Mouse (Mus musculus): ENCODE measurements around the gene Slc25a21. TPM values are rescaled to one million over a fixed set of nuclear protein-coding genes. Genes with fewer than 3 reads are reported as not detected.

Slc25a21 gene
- polyA plus RNA-seq, 1 experiment from 2014 or later, result not detected

GRCm38 (mm10) chr12:56769421-56769820 lies 427.9 kb downstream of the Slc25a21 start:
- Histone ChIP-seq H3K4me1 (ENCODE audit: control insufficient read depth, insufficient read depth, low read length) (no peaks in the 10 kb centered on the region), H3K27me3 (ENCODE audit: control insufficient read depth, insufficient read depth, low read length) (no peaks in the 10 kb centered on the region), H3K27ac (replicated peaks; ENCODE audit: low read depth, low read length) (no peak overlapping the region), H3K9me3 (ENCODE audit: control insufficient read depth, low read length) (no peaks in the 10 kb centered on the region), H3K4me2 (ENCODE audit: low read length) (no peak overlapping the region), H3K36me3 (ENCODE audit: control insufficient read depth, insufficient read depth, low read length) (no peaks in the 10 kb centered on the region), H3K9ac (replicated peaks; ENCODE audit: low read length) (no peak overlapping the region), H3K4me3 (replicated peaks; ENCODE audit: low read depth, low read length) (no peak overlapping the region)
- ATAC-seq (ENCODE audit: low FRiP score, low TSS enrichment), result no peak
- no peak for DNase-seq
- 80% methylated on average over 5 of the region's 5 CpGs for WGBS

GRCm38 (mm10) chr12:56767474-56767873 lies 429.8 kb downstream of the Slc25a21 start:
- H3K36me3 ChIP-seq (ENCODE audit: control insufficient read depth, insufficient read depth, low read length), result no peaks in the 10 kb centered on the region
- DNase-seq (no peak), ATAC-seq (ENCODE audit: low FRiP score, low TSS enrichment) (no peak)
- WGBS, result 86% methylated on average over 6 of the region's 6 CpGs
- H3K27me3 ChIP-seq (ENCODE audit: control insufficient read depth, insufficient read depth, low read length), result no peaks in the 10 kb centered on the region
- H3K4me3 ChIP-seq (replicated peaks; ENCODE audit: low read depth, low read length), result no peak overlapping the region
- H3K27ac ChIP-seq (replicated peaks; ENCODE audit: low read depth, low read length), result no peak overlapping the region
- H3K4me2 ChIP-seq (ENCODE audit: low read length), result no peak overlapping the region
- no peaks in the 10 kb centered on the region for H3K9me3 ChIP-seq (ENCODE audit: control insufficient read depth, low read length)
- no peaks in the 10 kb centered on the region for H3K4me1 ChIP-seq (ENCODE audit: control insufficient read depth, insufficient read depth, low read length)
- no peak overlapping the region for H3K9ac ChIP-seq (replicated peaks; ENCODE audit: low read length)

DNA sequence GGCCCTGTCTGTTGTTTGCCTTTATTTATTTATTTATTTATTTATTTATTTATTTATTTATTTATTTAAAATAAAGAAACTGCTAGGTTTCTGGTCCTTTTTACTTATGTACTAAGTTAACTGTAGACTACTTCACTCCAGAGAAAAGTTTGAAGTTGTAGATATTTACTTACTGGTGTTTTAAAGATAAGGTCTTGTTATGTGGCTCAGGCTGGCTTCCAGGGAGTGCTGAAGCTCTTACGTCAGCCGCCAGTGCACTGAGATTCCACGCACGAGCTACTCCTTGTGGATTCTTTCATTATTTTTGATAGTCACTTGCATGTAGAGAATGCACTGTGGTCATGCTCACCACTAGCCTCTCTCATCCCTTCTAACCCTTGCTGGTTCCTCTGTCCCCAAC lies 460.2 kb downstream of the Slc25a21 start:
- no peak overlapping the region for H3K27ac ChIP-seq (replicated peaks; ENCODE audit: low read depth, low read length)
- H3K4me1 ChIP-seq (ENCODE audit: control insufficient read depth, insufficient read depth, low read length), result no peaks in the 10 kb centered on the region
- H3K9ac ChIP-seq (replicated peaks; ENCODE audit: low read length), result no peak overlapping the region
- WGBS, result 92% methylated on average over 4 of the region's 4 CpGs
- no peak for ATAC-seq (ENCODE audit: low FRiP score, low TSS enrichment)
- H3K9me3 ChIP-seq (ENCODE audit: control insufficient read depth, low read length), result no peaks in the 10 kb centered on the region
- H3K4me3 ChIP-seq (replicated peaks; ENCODE audit: low read depth, low read length), result no peak overlapping the region
- H3K27me3 ChIP-seq (ENCODE audit: control insufficient read depth, insufficient read depth, low read length), result no peaks in the 10 kb centered on the region
- no peaks in the 10 kb centered on the region for H3K36me3 ChIP-seq (ENCODE audit: control insufficient read depth, insufficient read depth, low read length)
- no peak overlapping the region for H3K4me2 ChIP-seq (ENCODE audit: low read length)
- DNase-seq, result no peak

DNA sequence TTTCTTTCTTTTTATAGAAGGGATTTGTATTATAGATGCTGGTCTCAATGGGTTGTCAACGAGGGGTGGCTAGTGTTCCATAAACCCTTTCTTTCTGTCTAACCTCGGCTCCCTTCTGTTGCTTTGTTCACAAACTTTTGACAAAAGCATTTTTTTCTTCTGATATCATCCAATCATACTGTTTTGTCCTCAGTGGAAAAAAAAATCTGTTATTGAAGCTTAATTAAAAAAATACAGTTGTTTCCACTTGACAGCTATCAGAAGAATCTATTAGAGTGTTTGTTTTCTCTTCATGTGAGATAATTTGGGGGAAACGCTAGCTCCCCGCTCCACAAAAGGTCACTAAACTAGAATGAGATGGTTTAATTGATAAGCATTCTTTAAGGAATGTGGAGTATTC lies 469.6 kb downstream of the Slc25a21 start:
- Histone ChIP-seq H3K27ac (replicated peaks; ENCODE audit: low read depth, low read length) (no peak overlapping the region), H3K4me3 (replicated peaks; ENCODE audit: low read depth, low read length) (no peak overlapping the region), H3K4me1 (ENCODE audit: control insufficient read depth, insufficient read depth, low read length) (no peaks in the 10 kb centered on the region), H3K9me3 (ENCODE audit: control insufficient read depth, low read length) (no peaks in the 10 kb centered on the region), H3K4me2 (ENCODE audit: low read length) (no peak overlapping the region), H3K9ac (replicated peaks; ENCODE audit: low read length) (no peak overlapping the region), H3K36me3 (ENCODE audit: control insufficient read depth, insufficient read depth, low read length) (no peaks in the 10 kb centered on the region), H3K27me3 (ENCODE audit: control insufficient read depth, insufficient read depth, low read length) (no peaks in the 10 kb centered on the region)
- ATAC-seq (ENCODE audit: low FRiP score, low TSS enrichment) (no peak), DNase-seq (no peak)
- WGBS, result 50% methylated on average over 4 of the region's 4 CpGs

DNA sequence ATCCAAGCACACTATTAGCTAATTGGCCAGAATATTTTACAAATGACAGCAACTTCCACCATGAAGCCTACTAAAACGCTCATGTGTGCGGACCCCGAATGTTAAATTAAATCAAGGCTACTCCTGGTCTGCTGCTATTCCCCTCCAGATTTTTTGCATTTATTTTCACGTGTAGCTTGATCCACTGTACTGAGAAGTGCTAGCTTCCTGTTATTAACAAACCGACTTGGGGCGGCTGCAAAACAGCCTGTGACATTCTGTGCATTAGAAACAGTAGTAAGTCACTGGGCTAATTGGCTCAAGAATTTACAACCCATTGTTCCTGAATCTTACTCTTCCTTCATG lies 478.6 kb downstream of the Slc25a21 start:
- Histone ChIP-seq H3K36me3 (ENCODE audit: control insufficient read depth, insufficient read depth, low read length) (no peaks in the 10 kb centered on the region), H3K4me1 (ENCODE audit: control insufficient read depth, insufficient read depth, low read length) (no peaks in the 10 kb centered on the region), H3K9me3 (ENCODE audit: control insufficient read depth, low read length) (no peaks in the 10 kb centered on the region), H3K4me2 (ENCODE audit: low read length) (no peak overlapping the region), H3K27me3 (ENCODE audit: control insufficient read depth, insufficient read depth, low read length) (peaks cover 15% of the 10 kb centered on the region), H3K4me3 (replicated peaks; ENCODE audit: low read depth, low read length) (no peak overlapping the region), H3K9ac (replicated peaks; ENCODE audit: low read length) (no peak overlapping the region), H3K27ac (replicated peaks; ENCODE audit: low read depth, low read length) (no peak overlapping the region)
- no peak for DNase-seq
- WGBS, result 36% methylated on average over 6 of the region's 6 CpGs
- no peak for ATAC-seq (ENCODE audit: low FRiP score, low TSS enrichment)

DNA sequence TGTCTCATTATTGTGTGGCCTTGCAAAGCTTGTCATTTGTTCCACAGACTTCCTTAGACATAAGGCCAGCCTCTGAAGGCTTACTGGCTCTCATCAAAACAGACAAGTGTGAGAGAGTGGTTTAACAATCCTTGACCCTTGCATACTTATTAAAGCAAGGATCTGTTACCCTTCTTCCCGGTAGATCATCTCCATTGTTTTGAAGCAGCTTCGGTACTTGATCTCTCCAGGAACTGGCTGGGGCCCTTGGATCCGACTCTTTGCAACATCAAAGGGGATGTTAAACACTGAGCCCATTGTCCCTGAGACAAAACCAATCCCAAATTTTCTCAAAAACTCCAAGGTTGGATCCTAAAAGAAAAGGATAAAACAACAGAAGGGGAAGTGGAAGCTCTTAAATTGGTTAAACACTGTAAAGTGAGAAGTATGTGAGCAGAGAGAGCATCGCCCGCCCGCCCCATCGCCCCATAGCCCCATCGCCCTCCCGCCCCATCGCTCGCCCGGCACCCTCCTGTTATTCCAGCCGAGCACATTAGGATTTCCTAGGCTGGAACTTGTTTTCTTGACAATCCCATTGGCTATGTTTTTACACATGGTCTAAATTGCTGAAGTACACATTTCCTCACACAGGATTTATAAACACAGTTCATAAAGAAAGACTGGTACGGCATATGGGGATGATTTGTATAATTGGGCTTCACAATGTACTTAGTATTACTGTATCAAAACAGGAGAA lies 479.1 kb downstream of the Slc25a21 start:
- H3K4me2 ChIP-seq (ENCODE audit: low read length), result no peak overlapping the region
- H3K9ac ChIP-seq (replicated peaks; ENCODE audit: low read length), result no peak overlapping the region
- no peaks in the 10 kb centered on the region for H3K9me3 ChIP-seq (ENCODE audit: control insufficient read depth, low read length)
- no peak overlapping the region for H3K4me3 ChIP-seq (replicated peaks; ENCODE audit: low read depth, low read length)
- H3K27me3 ChIP-seq (ENCODE audit: control insufficient read depth, insufficient read depth, low read length), result peaks cover 15% of the 10 kb centered on the region
- H3K27ac ChIP-seq (replicated peaks; ENCODE audit: low read depth, low read length), result no peak overlapping the region
- no peak for DNase-seq
- no peaks in the 10 kb centered on the region for H3K4me1 ChIP-seq (ENCODE audit: control insufficient read depth, insufficient read depth, low read length)
- no peak for ATAC-seq (ENCODE audit: low FRiP score, low TSS enrichment)
- 12% methylated on average over 14 of the region's 14 CpGs for WGBS
- no peaks in the 10 kb centered on the region for H3K36me3 ChIP-seq (ENCODE audit: control insufficient read depth, insufficient read depth, low read length)

GRCm38 (mm10) chr12:56701004-56701403 lies 496.3 kb downstream of the Slc25a21 start:
- no peak overlapping the region for H3K4me3 ChIP-seq (replicated peaks; ENCODE audit: low read depth, low read length)
- H3K4me2 ChIP-seq (ENCODE audit: low read length), result no peak overlapping the region
- H3K27ac ChIP-seq (replicated peaks; ENCODE audit: low read depth, low read length), result no peak overlapping the region
- 0 out of 2 replicates have a peak, but pooled peaks cover 7% of the 10 kb centered on the region for H3K4me1 ChIP-seq (ENCODE audit: control insufficient read depth, insufficient read depth, low read length)
- ATAC-seq (ENCODE audit: low FRiP score, low TSS enrichment) (no peak), DNase-seq (no peak)
- H3K9ac ChIP-seq (replicated peaks; ENCODE audit: low read length), result no peak overlapping the region
- WGBS, result 3% methylated on average over 6 of the region's 6 CpGs
- H3K9me3 ChIP-seq (ENCODE audit: control insufficient read depth, low read length), result no peaks in the 10 kb centered on the region
- peaks cover 81% of the 10 kb centered on the region for H3K27me3 ChIP-seq (ENCODE audit: control insufficient read depth, insufficient read depth, low read length)
- H3K36me3 ChIP-seq (ENCODE audit: control insufficient read depth, insufficient read depth, low read length), result no peaks in the 10 kb centered on the region

DNA sequence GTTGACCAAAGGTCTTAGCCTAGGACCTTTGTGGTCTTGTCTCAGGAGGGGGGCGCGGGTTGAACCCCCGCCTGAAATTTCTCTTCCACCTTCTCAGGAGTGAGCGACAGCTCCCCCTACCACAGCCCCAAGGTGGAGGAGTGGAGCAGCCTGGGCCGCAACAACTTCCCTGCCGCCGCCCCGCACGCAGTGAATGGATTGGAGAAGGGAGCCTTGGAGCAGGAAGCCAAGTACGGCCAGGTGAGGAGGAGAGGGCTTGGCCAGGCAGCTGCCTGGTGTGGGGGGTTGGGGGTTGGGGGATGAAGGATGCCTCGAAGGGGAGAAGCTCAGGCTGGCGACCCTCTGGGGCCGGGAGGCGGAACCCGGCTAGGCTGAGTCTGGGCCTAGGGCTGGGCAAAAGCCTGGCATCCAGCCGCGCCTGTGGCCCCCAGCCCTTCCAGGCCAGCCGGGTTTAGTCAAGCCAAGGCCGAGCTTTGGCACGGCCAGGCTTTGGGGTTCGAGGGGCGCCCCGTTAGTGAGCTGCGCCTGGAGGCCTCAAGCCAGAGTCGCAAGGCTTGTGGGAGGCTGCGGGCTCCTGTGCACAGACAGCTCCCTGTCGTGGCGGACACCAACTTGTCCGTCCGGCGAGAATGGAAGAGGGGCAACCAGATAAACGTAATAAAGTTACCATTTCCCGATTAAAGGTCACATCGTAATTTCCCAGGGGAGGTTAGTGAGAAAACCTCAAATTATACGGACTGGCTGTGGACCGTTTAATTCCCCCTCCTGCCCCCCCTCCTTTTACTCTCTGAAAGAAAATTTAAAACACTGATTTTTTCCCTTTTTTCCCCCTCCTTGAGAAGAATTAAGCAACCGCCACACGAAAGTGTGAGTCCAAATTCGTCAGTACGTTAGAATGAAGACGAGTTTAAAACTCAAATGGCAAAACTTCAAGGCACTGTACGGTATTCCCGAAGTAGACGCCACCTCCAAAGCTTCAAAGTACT lies 497.1 kb downstream of the Slc25a21 start:
- no peak for ATAC-seq (ENCODE audit: low FRiP score, low TSS enrichment)
- DNase-seq, result peak; percentile 34
- Histone ChIP-seq H3K27ac (replicated peaks; ENCODE audit: low read depth, low read length) (no peak overlapping the region), H3K9ac (replicated peaks; ENCODE audit: low read length) (no peak overlapping the region), H3K27me3 (ENCODE audit: control insufficient read depth, insufficient read depth, low read length) (peaks cover 89% of the 10 kb centered on the region), H3K4me2 (ENCODE audit: low read length) (no peak overlapping the region), H3K9me3 (ENCODE audit: control insufficient read depth, low read length) (no peaks in the 10 kb centered on the region), H3K4me3 (replicated peaks; ENCODE audit: low read depth, low read length) (no peak overlapping the region), H3K36me3 (ENCODE audit: control insufficient read depth, insufficient read depth, low read length) (no peaks in the 10 kb centered on the region), H3K4me1 (ENCODE audit: control insufficient read depth, insufficient read depth, low read length) (0 out of 2 replicates have a peak, but pooled peaks cover 7% of the 10 kb centered on the region)
- under 1% methylated on average over 44 of the region's 44 CpGs for WGBS

Measured in midbrain, embryonic 14.5 days (tissue).